Mouse (Mus musculus) ES-Bruce4 (cell line): ENCODE data around the gene Tmem108.

Experiments
- CTCF ChIP-seq: IDR thresholded peaks from one replicate; pipeline ENCODE4 v1.8.1; 2011; ENCODE audit warnings: low read depth, low read length
- POLR2A ChIP-seq: IDR thresholded peaks from one replicate; pipeline ENCODE4 v1.8.1; 2011; ENCODE audit warnings: low read length; ENCODE audit not compliant: insufficient read depth

DNA sequence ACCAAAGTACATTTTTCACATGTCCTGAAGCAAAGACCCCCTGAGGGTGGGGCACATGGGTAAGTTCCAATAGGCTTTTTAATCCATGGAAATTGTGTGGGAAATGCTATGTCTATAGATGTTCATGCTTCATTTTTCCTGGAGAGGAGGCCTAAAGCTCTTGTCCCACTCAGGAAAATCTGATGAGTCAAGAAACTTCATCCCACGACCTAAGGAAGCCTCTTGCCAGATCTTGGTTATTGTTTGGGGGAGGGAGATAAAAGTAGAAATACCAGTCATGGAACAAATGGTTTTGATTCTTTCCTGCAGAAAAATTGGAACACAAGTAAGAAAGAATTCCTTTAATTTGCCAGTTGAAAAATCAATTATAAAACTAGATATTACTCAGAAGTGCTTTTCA is 16.5 kb upstream of the Tmem108 start:
- TF ChIP-seq CTCF (no peak), POLR2A (no peak)
